Mouse (Mus musculus): ENCODE results near the gene Olfr1120.
"Not testable (repeated sequence)": the region's sequence is repeated elsewhere in the genome, so short reads cannot be mapped to it uniquely, and the experiment has no call there.

The Olfr1120 gene

GRCm38 (mm10) chr2:87354515-87354914 is at the start of gene Olfr1120:
Gene Olfr1120 (plus strand): TSS chr2:87354815.
- DNase-seq (ENCODE audit: low read depth, low spot score), result no peak

- no peak for DNase-seq (ENCODE audit: low read depth, low spot score)
Observed at GRCm38 (mm10) chr2:87307281-87307680, 47.3 kb upstream of the Olfr1120 start, which contains the start of gene Olfr1118. Gene Olfr1118 (plus strand): TSS chr2:87307581.

GRCm38 (mm10) chr2:87360121-87360520 is 5.5 kb downstream of the Olfr1120 start:
- not testable (repeated sequence) for DNase-seq (ENCODE audit: low read depth, low spot score)

- DNase-seq (ENCODE audit: low read depth, low spot score), result no peak
Observed at GRCm38 (mm10) chr2:87369595-87369994, 15.0 kb downstream of the Olfr1120 start, which contains the start of gene Olfr1121. Gene Olfr1121 (plus strand): TSS chr2:87369895.

- DNase-seq (ENCODE audit: low read depth, low spot score), result no peak
Observed at GRCm38 (mm10) chr2:87371726-87372125, 17.1 kb downstream of the Olfr1120 start.

- DNase-seq (ENCODE audit: low read depth, low spot score), result no peak
Observed at GRCm38 (mm10) chr2:87383935-87384334, 29.3 kb downstream of the Olfr1120 start.

GRCm38 (mm10) chr2:87385549-87385948 is 30.9 kb downstream of the Olfr1120 start, which contains the start of gene Olfr1122:
Gene Olfr1122 (plus strand): TSS chr2:87385849.
- DNase-seq (ENCODE audit: low read depth, low spot score), result no peak

- not testable (repeated sequence) for DNase-seq (ENCODE audit: low read depth, low spot score)
Observed at GRCm38 (mm10) chr2:87393605-87394004, 39.0 kb downstream of the Olfr1120 start.

GRCm38 (mm10) chr2:87394686-87395085 is 40.1 kb downstream of the Olfr1120 start:
- DNase-seq (ENCODE audit: low read depth, low spot score), result not testable (repeated sequence)

All from embryo, embryonic 11.5 days (tissue).